Mouse (Mus musculus) hindbrain, embryonic 11.5 days (tissue): ENCODE results near the gene Fto. TPM values are rescaled to one million over a fixed set of nuclear protein-coding genes. Genes with fewer than 3 reads are reported as not detected.
A peak's percentile ranks its signal among the peaks of the same experiment; 100 is the strongest.

Experiments
- ATAC-seq: fragments of 200-750 bp; cut with Nextera tagmentation; 2 replicates; pipeline ENCODE4 v1.8.0; 2017; ENCODE audit warnings: mild to moderate bottlenecking, moderate TSS enrichment, moderate library complexity; ENCODE audit not compliant: low FRiP score
- DNase-seq: peaks from one replicate; pipeline ENCODE4 v3.0.0-alpha.2; 2015; ENCODE audit warnings: low spot score
- H3K27ac ChIP-seq: fragments of 300-500 bp; sonication (generic); 2 replicates; pipeline ENCODE4 v1.5.1; 2014; ENCODE audit warnings: mild to moderate bottlenecking, low read depth, low read length
- H3K27me3 ChIP-seq: fragments of 300-500 bp; sonication (generic); 2 replicates; pipeline ENCODE4 v1.6.1; 2014; ENCODE audit warnings: mild to moderate bottlenecking, low read length, moderate library complexity, mixed read lengths; ENCODE audit not compliant: control insufficient read depth, insufficient read depth
- H3K36me3 ChIP-seq: fragments of 300-500 bp; sonication (generic); 2 replicates; pipeline ENCODE4 v1.6.1; 2014; ENCODE audit warnings: mild to moderate bottlenecking, low read length, moderate library complexity, mixed read lengths; ENCODE audit not compliant: control insufficient read depth, insufficient read depth
- H3K4me1 ChIP-seq: fragments of 300-500 bp; sonication (generic); replicated peaks from 2 replicates; pipeline ENCODE4 v1.6.1; 2014; ENCODE audit warnings: low read length, mixed read lengths; ENCODE audit not compliant: control insufficient read depth, insufficient read depth
- H3K4me2 ChIP-seq: fragments of 300-500 bp; sonication (generic); replicated peaks from 2 replicates; pipeline ENCODE4 v1.6.1; 2014; ENCODE audit warnings: mild to moderate bottlenecking, low read depth, low read length
- H3K4me3 ChIP-seq: fragments of 300-500 bp; sonication (generic); 2 replicates; pipeline ENCODE4 v1.5.1; 2014; ENCODE audit warnings: low read depth, low read length
- H3K9ac ChIP-seq: fragments of 300-500 bp; sonication (generic); 2 replicates; pipeline ENCODE4 v1.6.1; 2014; ENCODE audit warnings: low read depth, low read length
- H3K9me3 ChIP-seq: fragments of 300-500 bp; sonication (generic); 2 replicates; pipeline ENCODE4 v1.6.1; 2016; ENCODE audit warnings: low read length; ENCODE audit not compliant: control insufficient read depth
- WGBS: fragments of 180-500 bp; shearing (Covaris S2); extraction: QIAGEN DNeasy Blood & Tissue Kit; methylation state at CpG from one replicate; pipeline ENCODE4 v1.1.7; 2014; 5-methylcytosine and 5-hydroxymethylcytosine counted together
- polyA plus RNA-seq: library from polyadenylated mRNA; unstranded; fragments of >200 nt; fragmentation: Nextera tagmentation; extraction: Ambion mirVana; gene quantifications from 2 replicates; pipeline ENCODE4 v1.2.1, GENCODE M21; 2014

The Fto gene
- polyA plus RNA-seq, 1 experiment from 2014 or later = 94.7 TPM

DNA sequence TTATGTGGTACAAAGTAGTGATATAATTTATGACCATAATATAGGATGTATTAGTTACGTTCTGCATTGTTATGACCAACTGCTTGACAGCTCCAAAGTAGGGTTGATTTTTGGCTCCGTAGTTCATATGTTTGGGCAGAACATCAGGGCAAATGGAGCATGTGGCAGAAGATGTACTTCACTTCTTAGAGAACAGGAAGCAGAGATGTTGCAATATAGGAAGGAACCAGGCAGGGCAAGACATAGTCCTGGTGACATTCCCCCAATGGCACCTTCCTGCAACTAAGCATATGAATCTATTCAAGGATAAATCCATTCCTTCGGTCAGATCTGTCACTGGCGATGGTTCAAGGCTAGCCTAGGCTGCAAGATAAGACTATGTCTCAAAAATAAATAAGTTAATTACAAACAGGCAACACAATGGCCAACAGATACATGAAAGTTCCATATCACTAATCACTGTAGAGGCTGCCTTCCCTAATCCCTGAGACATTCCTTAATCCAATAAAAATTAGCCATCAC lies 44.2 kb downstream of the Fto start:
- WGBS = 92% methylated on average over 4 of the region's 4 CpGs
- H3K4me3 ChIP-seq = no peak overlapping the region
- H3K9ac ChIP-seq = no peak overlapping the region
- H3K4me2 ChIP-seq = no peak overlapping the region
- DNase-seq = no peak
- H3K27me3 ChIP-seq = no peaks in the 10 kb centered on the region; the same call in 1 of the 2 replicates
- H3K27ac ChIP-seq = no peak overlapping the region
- no peak for ATAC-seq
- peaks cover 2% of the 10 kb centered on the region; the same call in 1 of the 2 replicates for H3K4me1 ChIP-seq
- H3K36me3 ChIP-seq = no peaks in the 10 kb centered on the region
- H3K9me3 ChIP-seq = no peaks in the 10 kb centered on the region

DNA sequence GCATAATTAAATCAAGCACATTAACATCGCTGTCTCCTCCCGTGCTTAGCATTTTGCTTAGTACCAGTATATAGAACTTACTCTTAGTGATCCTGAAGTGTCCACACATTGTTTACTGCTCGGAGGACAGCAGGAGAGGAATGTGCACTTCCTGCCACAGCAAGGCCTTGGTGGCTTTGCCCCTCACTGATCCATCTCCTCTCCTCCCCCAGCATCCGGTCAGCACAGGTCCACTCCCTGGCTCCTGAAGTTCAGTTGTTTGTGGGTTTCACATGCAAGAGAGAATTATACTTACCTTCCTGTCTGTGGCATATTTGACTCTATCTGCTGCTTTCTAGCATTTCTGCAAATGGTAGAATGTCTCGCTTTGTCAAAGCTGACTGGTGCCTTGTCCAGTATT lies 44.7 kb downstream of the Fto start:
- Histone ChIP-seq H3K9ac (no peak overlapping the region), H3K27me3 (peaks cover 2% of the 10 kb centered on the region; the same call in 1 of the 2 replicates), H3K27ac (no peak overlapping the region), H3K4me3 (no peak overlapping the region), H3K4me1 (peaks cover 2% of the 10 kb centered on the region; the same call in 1 of the 2 replicates), H3K9me3 (no peaks in the 10 kb centered on the region), H3K36me3 (no peaks in the 10 kb centered on the region), H3K4me2 (no peak overlapping the region)
- DNase-seq (no peak), ATAC-seq (no peak)
- WGBS = 86% methylated on average over 5 of the region's 5 CpGs

DNA sequence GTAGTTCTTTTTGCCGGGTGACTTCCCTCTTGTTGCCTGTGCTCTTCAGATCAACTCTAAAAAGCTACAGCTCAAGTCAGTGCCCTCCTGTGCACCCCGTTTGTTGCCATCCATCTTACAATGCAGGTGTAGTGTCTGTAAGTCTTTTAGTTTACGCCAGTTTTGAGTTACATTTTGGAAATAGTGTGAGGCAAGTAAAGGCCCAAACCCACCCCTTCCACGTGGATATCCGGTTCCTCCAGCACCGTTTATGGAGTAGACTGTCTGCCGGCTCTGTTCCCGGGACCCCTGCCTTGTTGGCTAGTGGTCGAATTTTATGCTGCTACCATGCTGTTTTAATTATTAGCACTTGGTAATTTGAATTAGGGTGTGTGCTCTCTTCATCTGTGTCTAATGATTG lies 46.2 kb downstream of the Fto start:
- Histone ChIP-seq H3K4me2 (no peak overlapping the region), H3K27me3 (peaks cover 4% of the 10 kb centered on the region), H3K4me1 (peaks cover 5% of the 10 kb centered on the region; the same call in 1 of the 2 replicates), H3K9me3 (no peaks in the 10 kb centered on the region), H3K9ac (no peak overlapping the region), H3K4me3 (no peak overlapping the region), H3K36me3 (no peaks in the 10 kb centered on the region), H3K27ac (no peak overlapping the region)
- WGBS = 80% methylated on average over 9 of the region's 9 CpGs
- DNase-seq (no peak), ATAC-seq (no peak)

DNA sequence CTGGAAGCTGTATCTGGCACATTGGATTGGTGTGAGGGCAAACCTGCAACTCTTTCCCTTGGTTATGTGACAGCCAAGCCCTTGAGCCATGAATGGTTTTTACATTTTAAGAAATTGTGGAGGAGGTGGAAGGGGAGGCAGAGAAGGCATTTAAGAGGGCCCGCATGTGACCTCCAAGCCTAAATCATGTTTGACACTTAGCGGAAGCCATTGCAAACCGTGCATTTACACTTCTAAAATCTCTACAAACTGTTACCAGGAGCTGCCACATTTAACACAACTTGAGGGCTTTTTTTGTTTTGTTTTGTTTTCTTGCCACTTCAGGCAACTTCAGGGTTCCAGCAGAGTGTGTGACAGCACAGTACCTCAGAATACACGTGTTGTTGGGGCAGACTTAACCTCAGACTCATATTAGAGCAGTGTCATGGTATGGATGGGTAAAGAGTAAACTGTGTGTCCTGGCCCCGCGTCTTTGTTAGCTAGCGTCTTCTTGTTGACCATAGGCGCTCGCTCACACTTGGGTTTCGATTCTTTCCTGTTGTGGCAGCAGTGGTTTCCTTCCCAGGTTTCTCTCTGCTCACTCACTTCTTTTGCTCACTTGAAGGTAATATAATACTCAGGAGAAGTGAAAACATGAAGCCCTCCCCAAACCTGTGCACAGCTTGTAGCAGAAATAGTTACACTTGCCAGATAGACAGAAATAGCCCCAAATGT lies 47.5 kb downstream of the Fto start:
- Histone ChIP-seq H3K9ac (no peak overlapping the region), H3K27ac (no peak overlapping the region), H3K27me3 (peaks cover 5% of the 10 kb centered on the region), H3K9me3 (no peaks in the 10 kb centered on the region), H3K4me1 (peaks cover 6% of the 10 kb centered on the region; the same call in 1 of the 2 replicates), H3K4me3 (no peak overlapping the region), H3K4me2 (no peak overlapping the region), H3K36me3 (no peaks in the 10 kb centered on the region)
- no peak for ATAC-seq
- no peak for DNase-seq
- WGBS = 90% methylated on average over 10 of the region's 10 CpGs

DNA sequence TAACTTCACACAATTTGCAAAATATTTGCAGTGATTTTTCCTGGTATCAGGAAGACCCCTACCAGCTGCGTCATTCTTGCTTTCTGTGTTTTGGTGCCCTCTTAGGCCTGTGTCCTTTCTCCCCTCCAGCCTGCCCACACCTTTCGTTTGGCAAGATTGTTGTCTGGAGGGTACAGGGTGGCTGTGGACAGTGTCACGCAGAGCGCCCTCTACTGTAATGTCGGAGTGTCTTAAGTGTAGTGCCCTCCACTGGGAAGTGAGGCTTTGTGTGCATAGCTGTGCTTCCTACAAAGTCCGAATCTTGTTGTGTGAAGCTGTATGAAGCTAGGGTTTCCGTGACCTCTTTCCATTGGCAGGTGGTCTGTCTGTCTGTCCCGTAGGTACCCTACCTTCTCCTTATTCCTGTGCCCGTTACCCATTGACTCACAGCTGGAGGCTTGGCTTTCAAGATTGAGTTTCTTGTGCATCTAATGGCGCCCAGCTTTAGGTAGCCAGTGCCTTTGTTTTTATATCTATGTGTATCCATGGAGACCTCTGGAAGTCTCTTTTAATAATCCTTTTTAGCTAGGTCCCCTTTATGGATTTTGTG lies 50.0 kb downstream of the Fto start:
- Histone ChIP-seq H3K27me3 (peaks cover 8% of the 10 kb centered on the region), H3K4me1 (peaks cover 6% of the 10 kb centered on the region; the same call in 1 of the 2 replicates), H3K9me3 (no peaks in the 10 kb centered on the region), H3K4me2 (no peak overlapping the region), H3K27ac (no peak overlapping the region), H3K9ac (no peak overlapping the region), H3K4me3 (no peak overlapping the region), H3K36me3 (no peaks in the 10 kb centered on the region)
- ATAC-seq (no peak), DNase-seq (no peak)
- WGBS = 90% methylated on average over 10 of the region's 10 CpGs

DNA sequence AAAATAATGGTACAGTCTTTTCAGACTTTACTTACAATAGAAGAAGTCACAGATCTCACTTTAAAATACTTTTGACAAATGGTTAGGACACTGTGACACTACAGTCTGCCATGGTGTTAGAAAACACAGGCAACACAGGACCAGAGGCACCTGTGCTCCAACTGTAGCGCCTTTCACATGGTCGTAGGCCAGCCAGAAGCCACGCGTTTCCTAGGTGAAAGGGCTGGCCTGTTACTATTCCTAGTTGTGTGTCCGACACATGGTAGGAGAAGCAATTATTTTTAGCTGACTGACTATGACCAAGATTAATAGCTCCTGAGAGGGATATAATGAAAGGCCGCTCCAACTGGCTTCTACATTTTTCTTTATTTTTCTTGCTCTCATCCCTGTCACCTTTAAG lies 50.9 kb downstream of the Fto start:
- WGBS = 59% methylated on average over 6 of the region's 6 CpGs
- Histone ChIP-seq H3K4me3 (no peak overlapping the region), H3K27me3 (peaks cover 8% of the 10 kb centered on the region), H3K4me2 (no peak overlapping the region), H3K9me3 (no peaks in the 10 kb centered on the region), H3K27ac (0 out of 2 replicates have a peak overlapping the region, but pooled peaks have one; percentile 27), H3K9ac (no peak overlapping the region), H3K4me1 (peaks cover 6% of the 10 kb centered on the region; the same call in 1 of the 2 replicates), H3K36me3 (no peaks in the 10 kb centered on the region)
- DNase-seq (no peak), ATAC-seq (no peak)

DNA sequence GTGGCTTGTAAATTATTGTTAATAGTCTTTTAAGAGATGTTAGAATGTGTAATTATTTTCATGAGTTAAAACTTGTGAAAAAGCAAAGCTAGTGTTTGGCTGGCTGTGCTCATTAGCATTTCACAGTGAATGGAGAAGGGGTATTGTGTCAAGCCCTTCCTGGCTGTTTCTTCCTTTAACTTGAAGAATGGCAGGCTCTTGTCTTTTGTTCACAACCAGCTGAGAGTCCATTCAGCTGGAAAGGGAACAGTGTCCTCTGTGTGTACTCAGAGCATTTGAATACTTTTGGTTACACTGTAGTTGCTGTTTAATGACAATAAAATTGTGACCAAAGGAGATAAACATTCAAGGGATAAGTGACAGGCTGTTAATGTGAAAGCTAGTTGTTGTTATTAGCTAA lies 52.5 kb downstream of the Fto start:
- no peaks in the 10 kb centered on the region for H3K9me3 ChIP-seq
- no peaks in the 10 kb centered on the region for H3K36me3 ChIP-seq
- no peak overlapping the region for H3K4me3 ChIP-seq
- ATAC-seq (peak; percentile 59; the same call in 1 of the 2 replicates), DNase-seq (peak; percentile 63)
- H3K4me1 ChIP-seq = peaks cover 8% of the 10 kb centered on the region; the same call in 1 of the 2 replicates
- no peak overlapping the region for H3K4me2 ChIP-seq
- H3K27ac ChIP-seq = no peak overlapping the region
- H3K27me3 ChIP-seq = peaks cover 8% of the 10 kb centered on the region
- no peak overlapping the region for H3K9ac ChIP-seq

DNA sequence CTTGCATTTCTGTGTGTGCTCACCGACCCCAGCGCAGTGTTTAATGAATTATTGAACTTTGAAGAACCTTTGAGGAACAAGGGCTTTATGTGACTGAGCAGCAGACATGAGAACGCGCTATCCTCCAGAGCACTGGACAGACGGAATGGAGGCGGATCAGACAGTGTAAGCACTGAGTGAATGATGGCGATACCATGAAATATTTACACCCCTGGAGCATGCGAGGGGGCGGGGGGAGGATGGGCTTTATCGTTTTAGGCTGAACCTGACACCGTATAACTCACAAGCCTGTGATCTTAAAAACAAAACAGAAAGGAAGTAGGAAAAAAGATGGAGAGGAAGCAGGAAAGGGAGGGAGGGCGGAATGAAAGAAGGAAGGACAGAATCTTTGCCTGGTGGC lies 57.6 kb downstream of the Fto start:
- no peak overlapping the region for H3K4me2 ChIP-seq
- 44% methylated on average over 12 of the region's 12 CpGs for WGBS
- H3K36me3 ChIP-seq = no peaks in the 10 kb centered on the region
- H3K4me1 ChIP-seq = peaks cover 11% of the 10 kb centered on the region; the same call in 1 of the 2 replicates
- H3K9ac ChIP-seq = no peak overlapping the region
- H3K4me3 ChIP-seq = no peak overlapping the region
- DNase-seq = no peak
- no peak overlapping the region for H3K27ac ChIP-seq
- H3K9me3 ChIP-seq = no peaks in the 10 kb centered on the region
- no peak for ATAC-seq
- H3K27me3 ChIP-seq = peaks cover 3% of the 10 kb centered on the region; the same call in 1 of the 2 replicates
